Mouse (Mus musculus): ENCODE results near the gene Cc2d1b.

Cc2d1b gene

GRCm38 (mm10) chr4:108619587-108620341 lies at the start of gene Cc2d1b:
TSS of gene Cc2d1b (plus strand) at chr4:108619940.
- DNase-seq (ENCODE audit: low spot score in 2 of 2): peak; percentile 89 to 90

GRCm38 (mm10) chr4:108572644-108573043 lies 47.1 kb upstream of the Cc2d1b start:
- DNase-seq (ENCODE audit: low spot score in 2 of 2): no peak

GRCm38 (mm10) chr4:108578840-108579742 lies 40.6 kb upstream of the Cc2d1b start, which contains the start of the genes Prpf38a and Orc1:
TSS of gene Prpf38a (minus strand) at chr4:108579336.
TSS of gene Orc1 (plus strand) at chr4:108579423.
- peak; percentile 96 to 97 for DNase-seq (ENCODE audit: low spot score in 2 of 2)

- DNase-seq (ENCODE audit: low spot score in 2 of 2): no peak
Observed at GRCm38 (mm10) chr4:108579743-108580411, 39.9 kb upstream of the Cc2d1b start.

- DNase-seq (ENCODE audit: low spot score in 2 of 2): no peak
Observed at GRCm38 (mm10) chr4:108593376-108593775, 26.4 kb upstream of the Cc2d1b start.

GRCm38 (mm10) chr4:108595785-108596184 lies 24.0 kb upstream of the Cc2d1b start:
- no peak for DNase-seq (ENCODE audit: low spot score in 2 of 2)

- DNase-seq (ENCODE audit: low spot score in 2 of 2): no peak
Observed at GRCm38 (mm10) chr4:108598306-108598705, 21.4 kb upstream of the Cc2d1b start.

GRCm38 (mm10) chr4:108601870-108602269 lies 17.9 kb upstream of the Cc2d1b start:
- no peak for DNase-seq (ENCODE audit: low spot score in 2 of 2)

- DNase-seq (ENCODE audit: low spot score in 2 of 2): no peak
Observed at GRCm38 (mm10) chr4:108608651-108609050, 11.1 kb upstream of the Cc2d1b start.

- DNase-seq (ENCODE audit: low spot score in 2 of 2): no peak
Observed at GRCm38 (mm10) chr4:108610935-108611334, 8.8 kb upstream of the Cc2d1b start.

GRCm38 (mm10) chr4:108618586-108618985 lies 1.2 kb upstream of the Cc2d1b start:
- no peak for DNase-seq (ENCODE audit: low spot score in 2 of 2)

GRCm38 (mm10) chr4:108619165-108619564 lies 575 bp upstream of the Cc2d1b start:
- peak in 1 of 2 experiments; percentile 21 for DNase-seq (ENCODE audit: low spot score in 2 of 2)

GRCm38 (mm10) chr4:108620536-108620935 lies 796 bp downstream of the Cc2d1b start:
- peak in 1 of 2 experiments; percentile 16 for DNase-seq (ENCODE audit: low spot score in 2 of 2)

GRCm38 (mm10) chr4:108621504-108621903 lies 1.8 kb downstream of the Cc2d1b start:
- DNase-seq (ENCODE audit: low spot score in 2 of 2): no peak

- no peak for DNase-seq (ENCODE audit: low spot score in 2 of 2)
Observed at GRCm38 (mm10) chr4:108627066-108627465, 7.3 kb downstream of the Cc2d1b start.

- DNase-seq (ENCODE audit: low spot score in 2 of 2): no peak
Observed at GRCm38 (mm10) chr4:108629363-108629880, 9.7 kb downstream of the Cc2d1b start.

- DNase-seq (ENCODE audit: low spot score in 2 of 2): no peak
Observed at GRCm38 (mm10) chr4:108630096-108630495, 10.4 kb downstream of the Cc2d1b start.

- DNase-seq (ENCODE audit: low spot score in 2 of 2): no peak
Observed at GRCm38 (mm10) chr4:108631616-108632015, 11.9 kb downstream of the Cc2d1b start.

GRCm38 (mm10) chr4:108633703-108634102 lies 14.0 kb downstream of the Cc2d1b start:
- no peak for DNase-seq (ENCODE audit: low spot score in 2 of 2)

GRCm38 (mm10) chr4:108634696-108635095 lies 15.0 kb downstream of the Cc2d1b start:
- DNase-seq (ENCODE audit: low spot score in 2 of 2): no peak

- no peak for DNase-seq (ENCODE audit: low spot score in 2 of 2)
Observed at GRCm38 (mm10) chr4:108635101-108635500, 15.4 kb downstream of the Cc2d1b start.

- DNase-seq (ENCODE audit: low spot score in 2 of 2): no peak
Observed at GRCm38 (mm10) chr4:108637721-108638120, 18.0 kb downstream of the Cc2d1b start.
